Mouse (Mus musculus): Measurements from ENCODE around the gene Pld2. TPM values are rescaled to one million over a fixed set of nuclear protein-coding genes. Genes with fewer than 3 reads are reported as not detected.
"Not testable (repeated sequence)": the region's sequence is repeated elsewhere in the genome, so short reads cannot be mapped to it uniquely, and the experiment has no call there.

Gene Pld2
- total RNA-seq (2015; ENCODE audit: low replicate concordance) (0.42 TPM in 1 of 2 replicates, not detected in the other), total RNA-seq (2017; ENCODE audit: low replicate concordance) (not detected in 2 replicates)

DNA sequence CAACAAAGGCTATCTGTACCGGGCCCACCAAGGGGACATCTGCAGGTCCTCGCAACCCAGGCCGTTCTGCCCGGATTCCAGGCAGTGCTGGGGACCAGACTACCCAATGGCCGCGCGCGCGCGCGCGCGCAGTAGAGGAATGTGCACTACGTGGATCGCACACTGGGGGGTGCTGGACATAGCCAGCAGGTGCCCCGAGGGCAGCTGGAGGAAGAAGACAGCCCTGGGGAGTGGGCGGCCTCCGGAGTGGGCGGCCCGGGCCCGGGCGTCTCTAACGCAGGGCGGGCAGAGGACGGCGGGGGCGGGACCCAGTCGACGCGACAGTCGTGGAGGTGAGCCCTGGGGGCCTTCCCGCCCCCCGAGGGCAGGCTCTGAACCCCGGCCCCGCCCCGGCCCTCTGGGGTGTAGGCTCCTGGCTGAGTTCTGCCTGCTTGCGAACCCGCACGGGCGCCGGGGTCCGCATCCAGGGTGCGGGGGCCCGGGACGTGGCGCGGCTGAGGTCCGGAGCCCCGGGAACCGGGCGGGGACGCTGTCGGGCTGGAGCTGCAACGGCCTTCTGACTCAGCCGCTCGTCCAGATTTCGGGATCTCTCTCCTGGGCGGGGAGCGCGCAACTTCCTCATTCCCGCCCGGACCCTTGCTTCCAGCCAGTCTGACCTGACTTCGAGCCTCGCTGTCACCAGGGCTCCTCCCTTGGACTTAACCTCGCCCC is at the start of gene Pld2:
Gene Pld2, plus strand, starts transcription at position 188 of the 711 bp plus-strand sequence.
- no peak for ATAC-seq (replicated peaks; ENCODE audit: low FRiP score, poor library complexity, severe bottlenecking)

GRCm38 (mm10) chr11:70499566-70500475 is 40.0 kb upstream of the Pld2 start:
- 0 out of 2 replicates have a peak, but pooled peaks have one; percentile 35 for ATAC-seq (replicated peaks; ENCODE audit: low FRiP score, poor library complexity, severe bottlenecking)

- ATAC-seq (replicated peaks; ENCODE audit: low FRiP score, poor library complexity, severe bottlenecking) = no peak
Measured at GRCm38 (mm10) chr11:70500476-70500812, 39.4 kb upstream of the Pld2 start.

DNA sequence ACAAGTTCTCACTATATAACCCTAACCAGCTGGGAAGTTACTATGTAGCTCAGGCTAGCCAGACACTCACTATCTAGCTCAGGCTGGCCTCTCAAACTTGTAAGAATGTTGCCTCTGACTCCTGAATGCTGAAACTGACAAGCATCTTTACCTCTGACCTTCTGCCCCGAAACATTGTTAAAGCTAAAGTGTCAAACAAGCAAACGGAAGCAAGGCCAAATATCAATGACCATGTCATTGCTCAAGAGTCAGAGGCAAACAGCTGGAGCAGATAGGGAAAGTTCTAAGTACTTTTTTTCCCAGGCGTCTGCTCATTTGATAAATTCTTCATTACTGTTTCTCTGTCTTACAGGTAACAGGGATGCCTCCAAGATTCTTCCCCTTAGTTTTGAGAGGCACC is 37.8 kb upstream of the Pld2 start:
- no peak for ATAC-seq (replicated peaks; ENCODE audit: low FRiP score, poor library complexity, severe bottlenecking)

DNA sequence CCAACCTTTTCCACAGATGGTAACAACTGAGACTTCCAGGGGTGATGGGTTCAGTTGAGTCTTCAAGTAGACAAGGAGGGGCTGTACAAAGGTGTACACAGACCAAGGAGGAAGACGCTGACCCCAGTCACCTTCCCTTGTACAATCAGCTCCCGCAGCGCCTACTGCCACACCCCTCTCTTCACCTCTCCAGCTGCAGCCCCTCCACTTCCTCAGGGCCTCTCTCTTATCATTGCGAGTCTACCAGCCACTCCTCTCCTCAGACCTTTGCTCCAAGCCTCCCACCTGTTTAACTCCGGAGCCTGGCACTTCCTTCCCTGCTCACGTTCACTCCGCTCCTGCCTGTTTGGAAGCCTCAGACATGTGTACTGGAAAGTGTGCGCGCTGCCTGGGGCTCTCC is 34.9 kb upstream of the Pld2 start, which contains the start of gene Tm4sf5:
Gene Tm4sf5, plus strand, starts transcription at position 275 of the 400 bp plus-strand sequence.
- ATAC-seq (replicated peaks; ENCODE audit: low FRiP score, poor library complexity, severe bottlenecking) = no peak

DNA sequence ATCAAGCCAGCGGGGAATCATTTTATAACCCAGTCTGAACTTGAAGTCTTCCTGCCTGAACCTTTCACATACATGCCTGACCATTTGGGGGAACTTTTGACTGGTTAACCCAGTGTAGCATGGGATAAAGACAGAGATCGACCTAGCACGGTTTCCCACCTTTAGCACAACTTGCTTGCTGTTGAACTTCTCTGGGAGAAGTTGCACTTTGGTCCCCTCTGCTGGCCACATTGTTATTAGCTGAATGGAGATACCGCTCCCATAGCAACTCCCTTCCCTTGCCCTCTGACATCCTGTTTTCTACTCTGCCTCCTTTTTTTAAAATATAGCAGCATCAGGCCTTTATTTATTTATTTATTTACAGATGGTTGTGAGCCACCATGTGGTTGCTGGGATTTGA is 33.5 kb upstream of the Pld2 start:
- no peak for ATAC-seq (replicated peaks; ENCODE audit: low FRiP score, poor library complexity, severe bottlenecking)

DNA sequence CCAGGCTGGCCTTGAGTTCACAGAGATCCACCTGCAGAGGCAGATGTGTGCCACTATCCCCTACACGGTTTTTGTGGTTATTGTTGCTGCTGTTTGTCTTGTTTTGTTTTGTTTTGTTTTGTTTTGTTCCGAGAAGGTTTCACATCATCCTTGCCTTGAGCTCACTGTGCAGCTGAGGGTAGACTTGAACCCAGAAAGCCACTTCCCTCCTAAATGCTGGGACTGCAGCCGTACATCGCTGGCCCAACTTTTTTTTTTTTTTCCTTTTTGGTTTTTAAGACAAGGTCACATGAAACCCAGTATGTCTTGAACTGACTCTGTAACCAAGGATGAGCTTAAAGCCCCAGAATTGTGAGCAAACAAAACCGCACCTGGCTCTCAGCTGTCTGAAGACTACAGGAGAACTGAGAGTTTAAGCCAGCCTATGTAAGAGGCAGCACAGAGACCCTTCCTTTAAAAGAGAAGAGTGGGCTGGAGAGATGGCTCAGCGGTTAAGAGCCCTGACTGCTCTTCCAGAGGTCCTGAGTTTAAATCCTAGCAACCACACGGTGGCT is 32.8 kb upstream of the Pld2 start:
- ATAC-seq (replicated peaks; ENCODE audit: low FRiP score, poor library complexity, severe bottlenecking) = no peak

DNA sequence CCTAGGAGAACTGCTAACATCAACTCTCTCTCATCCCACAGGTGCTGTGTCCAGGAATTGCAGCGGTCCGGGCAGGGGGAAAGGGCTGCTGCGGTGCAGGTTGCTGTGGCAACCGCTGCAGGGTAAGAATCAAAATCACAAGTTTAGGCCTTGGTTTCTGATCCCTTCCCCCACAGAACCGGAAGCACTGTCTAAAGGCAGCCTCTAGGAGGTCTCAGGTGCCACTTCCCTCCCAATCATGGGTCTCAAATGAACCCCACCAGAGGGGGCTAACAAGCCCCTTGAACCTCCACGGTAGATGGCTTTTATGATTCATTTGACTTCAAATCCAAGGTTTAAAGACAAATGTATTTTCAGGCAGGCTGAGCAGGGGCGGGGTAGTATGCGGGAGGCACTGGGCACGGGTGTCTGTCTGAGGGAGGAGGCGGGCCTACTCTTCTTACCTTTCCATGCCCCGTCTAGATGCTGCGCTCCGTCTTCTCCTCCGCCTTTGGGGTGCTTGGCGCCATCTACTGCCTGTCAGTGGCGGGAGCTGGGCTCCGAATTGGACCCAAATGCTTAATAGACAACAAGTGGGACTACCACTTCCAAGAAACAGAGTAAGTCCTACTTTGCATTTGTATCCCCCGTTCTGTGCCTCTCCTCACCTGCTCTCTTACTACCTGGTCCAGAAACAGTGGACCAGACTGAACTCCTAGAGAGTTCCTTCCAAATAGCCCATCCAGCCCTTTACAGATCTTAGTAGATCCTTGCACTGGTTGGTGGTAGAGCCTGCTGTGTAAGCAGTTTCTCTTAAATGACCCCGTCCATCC is 29.9 kb upstream of the Pld2 start:
- no peak for ATAC-seq (replicated peaks; ENCODE audit: low FRiP score, poor library complexity, severe bottlenecking)

DNA sequence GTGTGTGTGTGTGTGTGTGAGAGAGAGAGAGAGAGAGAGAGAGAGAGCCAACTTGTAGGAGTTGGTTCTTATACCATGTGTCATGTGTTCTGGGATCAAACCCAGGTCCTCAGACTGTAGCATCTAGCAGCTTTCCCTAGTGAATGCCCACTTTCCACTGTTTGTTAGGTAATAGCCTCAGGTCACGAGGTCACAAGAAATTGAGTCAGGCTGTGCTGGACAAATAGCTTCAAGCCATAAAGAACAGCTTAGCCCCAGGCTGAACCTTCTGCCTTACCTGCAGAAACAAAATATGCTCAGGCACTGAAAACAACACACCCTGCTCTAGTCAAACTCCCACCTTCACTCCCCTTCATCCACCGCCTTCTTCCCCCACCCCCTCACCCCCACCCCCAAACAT is 28.6 kb upstream of the Pld2 start:
- no peak for ATAC-seq (replicated peaks; ENCODE audit: low FRiP score, poor library complexity, severe bottlenecking)

DNA sequence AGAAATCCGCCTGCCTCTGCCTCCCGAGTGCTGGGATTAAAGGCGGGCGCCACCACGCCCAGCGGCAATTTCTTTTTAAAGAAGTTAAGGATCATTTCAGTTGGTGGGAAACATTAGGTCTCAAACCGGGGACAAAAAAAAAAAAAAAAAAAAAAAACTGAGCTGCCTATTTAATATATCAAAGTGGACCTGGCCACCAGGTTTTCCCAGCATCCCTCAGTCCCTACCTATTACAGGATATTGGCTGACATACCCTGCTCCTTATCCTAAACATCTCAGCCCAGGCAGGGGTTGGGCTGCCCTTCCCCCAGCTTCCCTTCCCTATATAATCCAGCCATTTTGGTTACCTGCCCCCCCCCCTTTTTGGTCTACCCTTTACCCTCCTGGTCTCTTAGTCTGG is 28.0 kb upstream of the Pld2 start:
- no peak for ATAC-seq (replicated peaks; ENCODE audit: low FRiP score, poor library complexity, severe bottlenecking)

DNA sequence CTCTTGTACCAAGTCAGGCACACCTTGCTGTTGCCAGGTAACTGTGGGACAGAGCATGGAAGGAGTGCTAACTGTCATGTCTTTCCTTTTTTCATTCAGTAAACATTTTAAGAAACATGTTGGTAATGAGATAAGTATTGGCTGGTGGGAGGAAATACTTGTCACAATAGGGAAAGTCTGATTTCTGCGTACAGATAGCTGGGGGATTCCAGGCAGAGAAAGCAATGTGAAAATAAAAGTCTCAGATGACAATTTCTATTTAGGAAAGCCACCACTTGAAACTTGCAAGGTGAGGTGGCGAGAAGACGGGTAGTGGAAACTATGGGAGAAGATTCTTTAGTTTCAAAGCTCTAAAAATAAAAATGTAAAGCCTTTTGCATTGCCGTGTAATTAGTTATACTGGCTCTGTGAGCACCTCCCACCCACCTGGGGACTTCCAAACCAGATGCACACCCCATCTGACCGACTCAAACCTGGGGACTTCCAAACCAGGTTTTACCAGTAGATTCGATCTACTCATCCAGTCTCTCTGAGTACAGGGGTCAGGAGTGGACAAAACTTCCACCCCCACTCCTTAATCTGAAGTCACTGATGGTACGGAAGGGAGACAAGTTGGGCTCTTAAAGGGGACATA is 27.0 kb upstream of the Pld2 start:
- no peak for ATAC-seq (replicated peaks; ENCODE audit: low FRiP score, poor library complexity, severe bottlenecking)

DNA sequence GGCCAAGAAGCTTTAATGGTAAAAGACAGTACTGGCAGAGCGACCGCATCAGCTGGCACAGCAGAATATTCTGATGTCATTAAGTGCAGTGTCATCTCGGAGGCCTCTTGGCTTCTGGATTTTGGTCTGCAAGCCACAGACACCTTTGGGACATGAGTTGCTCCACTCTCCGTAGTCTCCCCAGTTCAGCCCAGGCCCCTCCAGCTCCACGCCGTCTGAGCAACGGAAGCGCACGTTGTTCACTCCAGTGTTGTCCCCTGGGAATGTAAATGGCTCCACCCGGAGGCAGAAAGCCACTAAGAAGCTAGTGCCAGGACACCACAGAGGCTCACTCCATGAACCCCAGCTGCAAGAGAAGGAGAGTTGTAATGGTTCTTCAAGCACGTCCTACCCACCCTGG is 26.3 kb upstream of the Pld2 start:
- no peak for ATAC-seq (replicated peaks; ENCODE audit: low FRiP score, poor library complexity, severe bottlenecking)

DNA sequence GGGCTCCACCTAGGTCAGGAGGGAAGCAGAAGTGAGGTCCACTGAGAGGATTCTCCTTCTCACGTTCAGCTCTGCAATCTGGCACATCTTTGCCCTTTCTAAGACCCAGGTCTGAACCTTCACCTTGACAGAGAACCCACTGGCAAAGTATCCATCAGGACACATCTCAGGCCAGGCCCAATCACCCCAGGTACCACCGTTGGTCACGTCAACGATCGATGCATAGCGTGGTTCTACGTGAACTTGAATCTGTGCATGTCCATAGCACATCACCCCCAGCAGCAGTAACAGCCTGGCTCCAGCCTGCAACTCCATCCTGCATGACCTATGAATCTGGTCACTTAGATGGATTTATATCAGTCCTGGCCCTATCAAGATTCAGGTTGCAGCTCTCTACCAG is 25.6 kb upstream of the Pld2 start, which contains the start of gene Vmo1:
Gene Vmo1, minus strand, starts transcription at position 329 of the 400 bp plus-strand sequence.
- ATAC-seq (replicated peaks; ENCODE audit: low FRiP score, poor library complexity, severe bottlenecking) = no peak

- ATAC-seq (replicated peaks; ENCODE audit: low FRiP score, poor library complexity, severe bottlenecking) = no peak
Measured at GRCm38 (mm10) chr11:70516352-70516751, 23.5 kb upstream of the Pld2 start.

DNA sequence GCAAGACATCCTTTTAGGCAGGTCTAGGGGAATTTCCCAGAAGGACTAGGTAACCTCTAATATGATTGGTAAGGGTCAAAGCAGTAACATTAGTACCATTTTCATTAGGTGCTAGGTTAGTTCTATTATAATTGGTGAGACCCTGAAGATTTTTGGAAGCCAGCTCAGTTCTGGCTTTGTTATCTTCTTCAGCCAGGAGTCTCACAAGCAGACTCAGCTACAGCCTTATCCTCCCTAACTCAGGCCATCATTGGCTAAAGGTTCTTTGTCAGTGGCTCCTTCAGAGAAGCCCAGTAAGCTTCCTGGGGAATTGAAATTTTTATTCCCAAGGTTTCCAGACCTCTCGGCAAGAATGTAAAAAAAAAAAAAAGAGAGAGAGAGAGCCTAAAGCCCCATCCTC is 21.4 kb upstream of the Pld2 start:
- ATAC-seq (replicated peaks; ENCODE audit: low FRiP score, poor library complexity, severe bottlenecking) = no peak

GRCm38 (mm10) chr11:70518923-70519322 is 20.9 kb upstream of the Pld2 start, which contains the start of gene Gltpd2:
Gene Gltpd2, plus strand, starts transcription at chr11:70519196.
- no peak for ATAC-seq (replicated peaks; ENCODE audit: low FRiP score, poor library complexity, severe bottlenecking)

GRCm38 (mm10) chr11:70520178-70520769 is 19.6 kb upstream of the Pld2 start:
- no peak for ATAC-seq (replicated peaks; ENCODE audit: low FRiP score, poor library complexity, severe bottlenecking)

- ATAC-seq (replicated peaks; ENCODE audit: low FRiP score, poor library complexity, severe bottlenecking) = not testable (repeated sequence)
Measured at GRCm38 (mm10) chr11:70523306-70523989, 16.4 kb upstream of the Pld2 start.
